22 mouse cellular contexts compared by ENCODE assay signal in genomic region chr11:70944935-70945817, GRCm38 (mm10). TPM values are rescaled to one million over a fixed set of nuclear protein-coding genes. Genes with fewer than 3 reads are reported as not detected.
DNase-seq lines count a peak whose midpoint lies in the region; ATAC-seq and TF ChIP-seq lines count a peak whose summit lies in the region.
"Had no signal": no experiment of that assay in that cellular context is flagged by ENCODE, and none has a peak within 500 bp of the region (broad histone marks: within the 10 kb centered on the region; RNA-seq: fewer than 3 reads in every experiment).

No protein-coding gene starts in this region.

- no peak overlapping the region; the same call in 1 of the 2 replicates for H3K27ac ChIP-seq in liver, adult 2 months (replicated peaks; ENCODE audit: insufficient read depth, low read depth, low read length)
- H3K27ac ChIP-seq in liver, embryonic 11.5 days (ENCODE audit: low read depth, low read length), result no peak overlapping the region
- peak overlapping the region; percentile 80 for H3K27ac ChIP-seq in macrophage
- H3K27ac ChIP-seq in hindbrain, embryonic 11.5 days (ENCODE audit: low read depth, low read length), result no peak overlapping the region
- H3K27ac ChIP-seq: embryonic facial prominence, embryonic 13.5 days; heart, adult 2 months; hindbrain, embryonic 13.5 days; kidney, embryonic 15.5 days; limb, embryonic 15.5 days; neural tube, embryonic 12.5 days had no signal

- intact Hi-C loops in heart, postnatal 25 days (cut with DNase I), result no loop called here

- no peaks in the 10 kb centered on the region for H3K79me2 ChIP-seq in liver, adult 2 months (ENCODE audit: control insufficient read depth, insufficient read depth, low read length)
- no peaks in the 10 kb centered on the region for H3K79me2 ChIP-seq in macrophage (ENCODE audit: inconsistent target)

- no peak overlapping the region for H3K4me2 ChIP-seq in liver, embryonic 11.5 days
- H3K4me2 ChIP-seq in hindbrain, embryonic 11.5 days (replicated peaks; ENCODE audit: low read depth, low read length), result no peak overlapping the region
- H3K4me2 ChIP-seq: embryonic facial prominence, embryonic 13.5 days; hindbrain, embryonic 13.5 days; kidney, embryonic 15.5 days; limb, embryonic 15.5 days; neural tube, embryonic 12.5 days had no signal

- no peaks in the 10 kb centered on the region for H3K9me3 ChIP-seq in liver, embryonic 11.5 days (ENCODE audit: control insufficient read depth, low read length)
- no peaks in the 10 kb centered on the region for H3K9me3 ChIP-seq in hindbrain, embryonic 11.5 days (ENCODE audit: control insufficient read depth, low read length)
- H3K9me3 ChIP-seq: embryonic facial prominence, embryonic 13.5 days; hindbrain, embryonic 13.5 days; kidney, embryonic 15.5 days; limb, embryonic 15.5 days; neural tube, embryonic 12.5 days had no signal

- TF ChIP-seq CTCF in liver, adult 2 months (IDR thresholded peaks at IDR 0.05; ENCODE audit: low read depth, low read length), result no peak

- H3K36me3 ChIP-seq in liver, adult 2 months (ENCODE audit: control insufficient read depth, insufficient read depth, low read length), result peaks cover 84% of the 10 kb centered on the region
- peaks cover 54% of the 10 kb centered on the region for H3K36me3 ChIP-seq in liver, embryonic 11.5 days (ENCODE audit: control insufficient read depth, insufficient read depth, low read length)
- H3K36me3 ChIP-seq in macrophage (ENCODE audit: inconsistent target), result peaks cover 71% of the 10 kb centered on the region
- peaks cover 11% of the 10 kb centered on the region for H3K36me3 ChIP-seq in hindbrain, embryonic 11.5 days (ENCODE audit: control insufficient read depth, insufficient read depth, low read length)

- H3K4me1 ChIP-seq in liver, adult 2 months (ENCODE audit: control insufficient read depth, insufficient read depth, low read length), result peaks cover 9% of the 10 kb centered on the region
- H3K4me1 ChIP-seq in liver, embryonic 11.5 days (replicated peaks; ENCODE audit: control insufficient read depth, insufficient read depth, low read length), result no peaks in the 10 kb centered on the region
- no peaks in the 10 kb centered on the region for H3K4me1 ChIP-seq in hindbrain, embryonic 11.5 days (replicated peaks; ENCODE audit: control insufficient read depth, insufficient read depth, low read length)
- H3K4me1 ChIP-seq: embryonic facial prominence, embryonic 13.5 days; hindbrain, embryonic 13.5 days; kidney, embryonic 15.5 days; limb, embryonic 15.5 days; neural tube, embryonic 12.5 days had no signal

- no peak for ATAC-seq in liver, embryonic 11.5 days (replicated peaks; ENCODE audit: low FRiP score)
- no peak for ATAC-seq in hindbrain, embryonic 11.5 days (ENCODE audit: low FRiP score)
- ATAC-seq: activated CD4-positive, CD25-positive, alpha-beta regulatory T cell, adult 4 months; forebrain, embryonic 16.5 days; inflammation-experienced regulatory T-cells, adult 6 months had no signal

- no peak overlapping the region for H3K9ac ChIP-seq in liver, adult 2 months (ENCODE audit: low read depth, low read length)
- H3K9ac ChIP-seq in liver, embryonic 11.5 days (ENCODE audit: low read depth, low read length), result no peak overlapping the region
- H3K9ac ChIP-seq in hindbrain, embryonic 11.5 days (ENCODE audit: low read depth, low read length), result no peak overlapping the region
- H3K9ac ChIP-seq: embryonic facial prominence, embryonic 13.5 days; hindbrain, embryonic 13.5 days; kidney, embryonic 15.5 days; limb, embryonic 15.5 days; neural tube, embryonic 12.5 days had no signal

- peak; percentile 26 for DNase-seq in heart, adult 8-10 months (ENCODE audit: low spot score)
- no peak for DNase-seq in heart, postnatal 25 days (ENCODE audit: low spot score)
- DNase-seq in liver, adult 2 months (ENCODE audit: extremely low read depth, low read depth, low spot score), result peak; percentile 42
- DNase-seq in liver, embryonic 11.5 days (ENCODE audit: low spot score), result no peak
- peak; percentile 55 for DNase-seq in brain, adult 2 months (ENCODE audit: low read depth, low spot score)
- no peak for DNase-seq in retina, postnatal 1 day
- DNase-seq in hindbrain, embryonic 11.5 days (ENCODE audit: low spot score), result no peak
- DNase-seq: cerebellum, adult 11 months; cerebellum, postnatal 10 days; kidney, postnatal 4 days; lung, adult 2 months; thymus, adult 2 months had no signal

- WGBS in liver, adult 2 months, result 59% methylated on average over 4 of the region's 4 CpGs
- 83% methylated on average over 4 of the region's 4 CpGs for WGBS in liver, embryonic 11.5 days
- 52% methylated on average over 4 of the region's 4 CpGs for WGBS in macrophage (ENCODE audit: missing documents)
- 95% methylated on average over 4 of the region's 4 CpGs for WGBS in hindbrain, embryonic 11.5 days

- TF ChIP-seq POLR2A in liver, adult 2 months (IDR thresholded peaks at IDR 0.05; ENCODE audit: extremely low read depth, insufficient read depth, low read length), result no peak

- H3K4me3 ChIP-seq in liver, adult 2 months (ENCODE audit: insufficient read depth, low read depth, low read length), result no peak overlapping the region
- H3K4me3 ChIP-seq in liver, embryonic 11.5 days (ENCODE audit: low read depth, low read length), result no peak overlapping the region
- H3K4me3 ChIP-seq in macrophage (ENCODE audit: inconsistent target), result no peak overlapping the region
- H3K4me3 ChIP-seq in hindbrain, embryonic 11.5 days (ENCODE audit: low read depth, low read length), result no peak overlapping the region
- H3K4me3 ChIP-seq: embryonic facial prominence, embryonic 13.5 days; heart, adult 2 months; hindbrain, embryonic 13.5 days; kidney, embryonic 15.5 days; limb, embryonic 15.5 days; neural tube, embryonic 12.5 days had no signal

- H3K27me3 ChIP-seq in liver, adult 2 months (ENCODE audit: control insufficient read depth, insufficient read depth, low read length), result no peaks in the 10 kb centered on the region
- no peaks in the 10 kb centered on the region for H3K27me3 ChIP-seq in liver, embryonic 11.5 days (replicated peaks; ENCODE audit: control insufficient read depth, insufficient read depth, low read length)
- no peaks in the 10 kb centered on the region for H3K27me3 ChIP-seq in hindbrain, embryonic 11.5 days (ENCODE audit: control insufficient read depth, insufficient read depth, low read length)
- H3K27me3 ChIP-seq: embryonic facial prominence, embryonic 13.5 days; hindbrain, embryonic 13.5 days; kidney, embryonic 15.5 days; limb, embryonic 15.5 days; neural tube, embryonic 12.5 days had no signal

RNA-seq across cellular contexts. Expression of gene Nup88, which starts 24.6 kb away (rescaled TPM):
- total RNA-seq in heart, adult 8-10 months (2022), result 10 to 100 TPM; 42.5 to 49.0 (median 45.9) TPM
- total RNA-seq in heart, postnatal 25 days (2021), result 10 to 100 TPM; 47.0 TPM
- total RNA-seq in liver, adult 2 months (2014; rRNA removed), result 26.9 and 28.9 TPM in 2 replicates
- polyA plus RNA-seq in liver, adult 2 months (2012; rRNA removed), result 11.6 and 14.3 TPM in 2 replicates
- polyA plus RNA-seq in liver, embryonic 11.5 days (2014; fragmentation: Nextera tagmentation; extraction: Ambion mirVana), result 125 and 144 TPM in 2 replicates
- total RNA-seq in macrophage (2018; cell fraction: chromatin; rRNA removed), result 100 to 1,000 TPM in 14 of 26 experiments, 10 to 100 TPM in 12; 42.3 to 191 (median 124) TPM
- 10 to 100 TPM; 26.2 to 51.1 (median 42.2) TPM for total RNA-seq in macrophage (2018; cell fraction: cytosol; rRNA removed)
- 100 to 1,000 TPM in 5 of 26 experiments, 10 to 100 TPM in 21; 34.0 to 139 (median 72.5) TPM for total RNA-seq in macrophage (2018; cell fraction: nucleus; rRNA removed)
- 50.2 to 90.1 TPM (median 51.7 TPM) in 3 replicates for polyA plus RNA-seq in macrophage (2018)
- polyA plus RNA-seq in hindbrain, embryonic 11.5 days (2014; fragmentation: Nextera tagmentation; extraction: Ambion mirVana), result 169 and 172 TPM in 2 replicates

RNA-seq across cellular contexts. Expression of gene Rpain, which starts 24.8 kb away (rescaled TPM):
- total RNA-seq in heart, adult 8-10 months (2022), result 10 to 100 TPM; 15.7 to 17.6 (median 16.7) TPM
- 10 to 100 TPM; 15.2 to 15.7 TPM for total RNA-seq in heart, postnatal 25 days (2021)
- 48.1 and 51.5 TPM in 2 replicates for total RNA-seq in liver, adult 2 months (2014; rRNA removed)
- polyA plus RNA-seq in liver, adult 2 months (2012; rRNA removed), result 32.5 and 38.5 TPM in 2 replicates
- 111 and 124 TPM in 2 replicates for polyA plus RNA-seq in liver, embryonic 11.5 days (2014; fragmentation: Nextera tagmentation; extraction: Ambion mirVana)
- 100 to 1,000 TPM in 10 of 26 experiments, 10 to 100 TPM in 16; 28.9 to 172 (median 83.1) TPM for total RNA-seq in macrophage (2018; cell fraction: chromatin; rRNA removed)
- 10 to 100 TPM; 12.5 to 39.6 (median 23.4) TPM for total RNA-seq in macrophage (2018; cell fraction: cytosol; rRNA removed)
- total RNA-seq in macrophage (2018; cell fraction: nucleus; rRNA removed), result 100 to 1,000 TPM in 7 of 26 experiments, 10 to 100 TPM in 19; 24.5 to 150 (median 75.3) TPM
- 23.6 to 62.8 TPM (median 32.4 TPM) in 3 replicates for polyA plus RNA-seq in macrophage (2018)
- 73.8 and 77.4 TPM in 2 replicates for polyA plus RNA-seq in hindbrain, embryonic 11.5 days (2014; fragmentation: Nextera tagmentation; extraction: Ambion mirVana)

RNA-seq across cellular contexts. Expression of gene C1qbp, which starts 37.6 kb away (rescaled TPM):
- 100 to 1,000 TPM; 205 to 232 (median 222) TPM for total RNA-seq in heart, adult 8-10 months (2022)
- total RNA-seq in heart, postnatal 25 days (2021), result 100 to 1,000 TPM; 218 to 234 TPM
- 39.0 and 51.7 TPM in 2 replicates for total RNA-seq in liver, adult 2 months (2014; rRNA removed)
- 128 and 152 TPM in 2 replicates for polyA plus RNA-seq in liver, adult 2 months (2012; rRNA removed)
- 568 and 569 TPM in 2 replicates for polyA plus RNA-seq in liver, embryonic 11.5 days (2014; fragmentation: Nextera tagmentation; extraction: Ambion mirVana)
- 10 to 100 TPM in 6 of 26 experiments, 1 to 10 TPM in 20; 1.7 to 20.0 (median 6.5) TPM for total RNA-seq in macrophage (2018; cell fraction: chromatin; rRNA removed)
- 100 to 1,000 TPM in 3 of 26 experiments, 10 to 100 TPM in 23; 49.6 to 105 (median 72.8) TPM for total RNA-seq in macrophage (2018; cell fraction: cytosol; rRNA removed)
- total RNA-seq in macrophage (2018; cell fraction: nucleus; rRNA removed), result 10 to 100 TPM in 22 of 26 experiments, 1 to 10 TPM in 4; 8.2 to 46.3 (median 15.1) TPM
- polyA plus RNA-seq in macrophage (2018), result 71.5 to 186 TPM (median 95.5 TPM) in 3 replicates
- 220 and 232 TPM in 2 replicates for polyA plus RNA-seq in hindbrain, embryonic 11.5 days (2014; fragmentation: Nextera tagmentation; extraction: Ambion mirVana)

RNA-seq across cellular contexts. Expression of gene Dhx33, which starts 59.1 kb away (rescaled TPM):
- total RNA-seq in heart, adult 8-10 months (2022), result 10 to 100 TPM in 3 of 4 experiments, 1 to 10 TPM in 1; 9.5 to 11.8 (median 10.6) TPM
- 1 to 10 TPM; 8.1 to 9.3 TPM for total RNA-seq in heart, postnatal 25 days (2021)
- 7.8 and 9.0 TPM in 2 replicates for total RNA-seq in liver, adult 2 months (2014; rRNA removed)
- 13.8 and 22.0 TPM in 2 replicates for polyA plus RNA-seq in liver, adult 2 months (2012; rRNA removed)
- polyA plus RNA-seq in liver, embryonic 11.5 days (2014; fragmentation: Nextera tagmentation; extraction: Ambion mirVana), result 24.2 and 26.6 TPM in 2 replicates
- total RNA-seq in macrophage (2018; cell fraction: chromatin; rRNA removed), result 10 to 100 TPM in 25 of 26 experiments, 1 to 10 TPM in 1; 9.9 to 49.8 (median 26.2) TPM
- total RNA-seq in macrophage (2018; cell fraction: cytosol; rRNA removed), result 10 to 100 TPM in 12 of 26 experiments, 1 to 10 TPM in 14; 5.0 to 12.8 (median 9.7) TPM
- total RNA-seq in macrophage (2018; cell fraction: nucleus; rRNA removed), result 10 to 100 TPM in 25 of 26 experiments, 1 to 10 TPM in 1; 8.6 to 48.5 (median 16.1) TPM
- 9.2 to 12.2 TPM (median 9.6 TPM) in 3 replicates for polyA plus RNA-seq in macrophage (2018)
- 17.8 and 19.3 TPM in 2 replicates for polyA plus RNA-seq in hindbrain, embryonic 11.5 days (2014; fragmentation: Nextera tagmentation; extraction: Ambion mirVana)

Comparison
In these comparisons a context has a peak if more than half of its experiments do, and no peak if none do; other contexts are left out.
1. DNase-seq: peak in heart, adult 8-10 months (single experiment), liver, adult 2 months (single experiment) and brain, adult 2 months (single experiment); none in heart, postnatal 25 days (single experiment), liver, embryonic 11.5 days (single experiment), retina, postnatal 1 day (single experiment) and hindbrain, embryonic 11.5 days (single experiment).